Mouse (Mus musculus) neural tube, embryonic 13.5 days (tissue): Measurements from ENCODE around the gene Cebpe. TPM values are rescaled to one million over a fixed set of nuclear protein-coding genes. Genes with fewer than 3 reads are reported as not detected.
A peak's percentile ranks its signal among the peaks of the same experiment; 100 is the strongest.

Experiments
- ATAC-seq: fragments of 200-750 bp; cut with Nextera tagmentation; 2 replicates; pipeline ENCODE4 v1.8.0; 2017; ENCODE audit warnings: low read depth, mild to moderate bottlenecking, moderate TSS enrichment, moderate library complexity
- H3K27ac ChIP-seq: fragments of 300-500 bp; sonication (generic); replicated peaks from 2 replicates; pipeline ENCODE4 v1.5.1; 2015; ENCODE audit warnings: moderate library complexity, mild to moderate bottlenecking, inconsistent platforms
- H3K27me3 ChIP-seq: fragments of 300-500 bp; sonication (generic); 2 replicates; pipeline ENCODE4 v1.6.1; 2015; ENCODE audit warnings: mild to moderate bottlenecking, inconsistent platforms
- H3K36me3 ChIP-seq: fragments of 300-500 bp; sonication (generic); 2 replicates; pipeline ENCODE4 v1.6.1; 2015; ENCODE audit warnings: mild to moderate bottlenecking, inconsistent platforms
- H3K4me1 ChIP-seq: fragments of 300-500 bp; sonication (generic); replicated peaks from 2 replicates; pipeline ENCODE4 v1.6.1; 2015; ENCODE audit warnings: inconsistent platforms
- H3K4me2 ChIP-seq: fragments of 300-500 bp; sonication (generic); 2 replicates; pipeline ENCODE4 v1.6.1; 2015; ENCODE audit warnings: inconsistent platforms, mild to moderate bottlenecking, moderate library complexity
- H3K4me3 ChIP-seq: fragments of 300-500 bp; sonication (generic); 2 replicates; pipeline ENCODE4 v1.5.1; 2015; ENCODE audit warnings: mild to moderate bottlenecking, inconsistent platforms
- H3K9ac ChIP-seq: fragments of 300-500 bp; sonication (generic); 2 replicates; pipeline ENCODE4 v1.6.1; 2015; ENCODE audit warnings: moderate library complexity, mild to moderate bottlenecking, inconsistent platforms
- H3K9me3 ChIP-seq: fragments of 300-500 bp; sonication (generic); 2 replicates; pipeline ENCODE4 v1.6.1; 2016; ENCODE audit warnings: inconsistent platforms
- WGBS: fragments of 180-500 bp; shearing (Covaris S2); methylation state at CpG from one replicate; pipeline ENCODE4 v1.1.7; 2015; 5-methylcytosine and 5-hydroxymethylcytosine counted together
- polyA plus RNA-seq: library from polyadenylated mRNA; unstranded; fragments of >200 nt; fragmentation: Nextera tagmentation; extraction: Ambion mirVana; gene quantifications from 2 replicates; pipeline ENCODE4 v1.2.1, GENCODE M21; 2015

The Cebpe gene
- polyA plus RNA-seq: 0.23 TPM in 1 of 2 replicates, not detected in the other

DNA sequence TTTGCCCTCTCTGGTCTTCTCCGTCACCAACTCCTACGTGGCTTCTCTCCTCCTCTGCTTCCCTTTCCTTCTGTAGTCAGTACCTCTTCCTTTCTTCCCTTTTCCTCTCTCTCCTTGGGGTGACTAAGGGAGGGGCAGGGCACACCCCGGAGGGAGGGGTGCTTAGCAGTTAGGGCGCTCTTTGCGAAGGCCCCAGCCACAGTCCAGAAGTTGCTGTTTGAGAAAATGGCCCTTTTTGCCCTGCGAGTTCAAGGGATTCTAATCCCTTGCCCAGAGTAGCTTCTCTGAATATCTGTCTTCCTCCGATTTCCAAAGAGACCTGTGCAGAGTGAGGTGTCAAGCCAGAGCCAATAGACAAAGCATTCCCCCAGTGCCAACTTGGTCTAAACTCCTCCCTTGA is at the start of gene Cebpe:
Gene Cebpe (minus strand): TSS at position 101 of the 400 bp plus-strand sequence.
- Histone ChIP-seq H3K27me3 (no peaks in the 10 kb centered on the region), H3K4me1 (peaks cover 9% of the 10 kb centered on the region), H3K36me3 (no peaks in the 10 kb centered on the region), H3K27ac (no peak within 1 kb of the TSS), H3K4me2 (no peak within 1 kb of the TSS), H3K9me3 (no peaks in the 10 kb centered on the region), H3K9ac (no peak within 1 kb of the TSS), H3K4me3 (no peak within 1 kb of the TSS)
- 86% methylated on average over 7 of the region's 7 CpGs for WGBS
- no peak for ATAC-seq

DNA sequence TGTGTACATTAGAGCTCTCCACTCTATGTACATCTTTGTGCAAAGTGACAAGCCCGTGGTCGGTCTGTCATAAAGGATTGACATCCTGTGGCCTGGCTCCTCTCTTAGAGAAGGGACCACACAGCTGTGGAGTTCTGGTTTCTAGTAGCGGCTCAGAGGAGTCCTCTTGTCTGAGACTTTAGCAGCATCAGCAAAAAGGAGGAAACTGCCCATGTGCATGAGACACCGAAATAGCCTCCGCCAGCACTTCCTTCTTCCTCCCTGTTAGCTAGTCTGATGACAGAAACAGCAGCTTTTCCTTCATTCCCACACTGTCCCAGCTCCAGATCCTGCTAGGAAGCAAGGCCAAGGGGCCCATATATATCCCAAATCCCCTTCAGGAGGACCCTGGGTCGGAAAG is 44.4 kb upstream of the Cebpe start:
- Histone ChIP-seq H3K36me3 (no peaks in the 10 kb centered on the region), H3K27ac (no peak overlapping the region), H3K9me3 (no peaks in the 10 kb centered on the region), H3K4me2 (no peak overlapping the region), H3K4me3 (no peak overlapping the region), H3K27me3 (no peaks in the 10 kb centered on the region), H3K4me1 (peaks cover 11% of the 10 kb centered on the region; the same call in 1 of the 2 replicates), H3K9ac (no peak overlapping the region)
- ATAC-seq: no peak
- 84% methylated on average over 6 of the region's 6 CpGs for WGBS

DNA sequence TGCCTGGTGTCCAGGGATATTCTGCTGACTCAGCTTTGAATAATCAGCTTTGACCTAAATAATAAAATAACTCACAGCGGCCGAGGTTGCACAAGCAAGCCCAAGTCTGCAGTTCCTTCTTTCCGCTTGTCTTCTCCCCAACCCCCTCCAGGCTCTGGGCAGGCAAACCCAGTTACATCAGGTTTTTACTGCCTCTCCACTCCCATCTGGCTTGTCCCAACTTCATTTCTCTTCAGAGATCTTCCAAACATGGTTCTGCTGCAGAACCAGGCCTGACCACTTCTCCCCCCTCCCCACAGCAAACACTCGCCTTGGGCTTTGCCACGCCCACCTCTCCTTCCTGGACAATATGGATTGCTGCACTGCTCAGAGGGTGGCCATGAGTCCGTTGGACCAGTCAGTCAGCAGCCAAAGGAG is 42.6 kb upstream of the Cebpe start:
- 0 out of 2 replicates have a peak overlapping the region, but pooled peaks have one; percentile 33 for H3K27ac ChIP-seq
- no peaks in the 10 kb centered on the region for H3K27me3 ChIP-seq
- no peak overlapping the region for H3K9ac ChIP-seq
- H3K4me3 ChIP-seq: no peak overlapping the region
- no peaks in the 10 kb centered on the region for H3K9me3 ChIP-seq
- WGBS: 28% methylated on average over 6 of the region's 6 CpGs
- H3K4me1 ChIP-seq: peaks cover 11% of the 10 kb centered on the region; the same call in 1 of the 2 replicates
- no peak overlapping the region for H3K4me2 ChIP-seq
- ATAC-seq: peak; percentile 47; the same call in 1 of the 2 replicates
- no peaks in the 10 kb centered on the region for H3K36me3 ChIP-seq

DNA sequence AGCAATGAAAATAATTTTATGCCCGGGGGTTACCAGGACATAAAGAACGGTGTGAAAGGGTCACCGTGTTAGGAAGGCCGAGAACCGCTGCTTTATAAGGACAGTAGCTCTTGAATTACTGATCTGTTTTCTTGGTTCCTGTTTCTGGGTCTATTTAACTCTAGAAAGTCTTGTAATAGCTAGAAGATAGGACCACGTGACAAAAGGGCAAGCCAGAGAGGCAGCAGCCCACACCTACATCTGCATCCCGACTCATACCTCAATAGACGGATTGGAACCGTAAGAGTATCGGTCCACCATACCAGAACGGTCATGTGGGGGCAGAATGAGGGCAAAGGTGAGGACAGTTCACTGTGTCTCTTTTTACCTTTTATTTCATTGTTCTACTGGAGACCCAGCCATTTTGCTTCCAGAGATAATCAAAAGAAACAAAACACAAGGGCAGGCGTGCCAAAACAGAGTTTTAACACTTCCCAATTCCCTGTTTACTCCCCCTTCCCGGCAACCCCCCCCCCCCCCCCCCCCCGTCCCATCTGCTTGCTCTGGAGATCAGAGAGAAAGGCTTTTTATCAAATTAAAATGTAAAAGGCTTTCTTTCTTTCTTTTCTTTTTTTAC is 42.1 kb upstream of the Cebpe start:
- Histone ChIP-seq H3K4me2 (no peak overlapping the region), H3K9me3 (no peaks in the 10 kb centered on the region), H3K9ac (no peak overlapping the region), H3K27me3 (no peaks in the 10 kb centered on the region), H3K4me3 (no peak overlapping the region), H3K4me1 (peaks cover 11% of the 10 kb centered on the region; the same call in 1 of the 2 replicates), H3K36me3 (no peaks in the 10 kb centered on the region), H3K27ac (no peak overlapping the region)
- 76% methylated on average over 12 of the region's 14 CpGs for WGBS
- ATAC-seq: 0 out of 2 replicates have a peak, but pooled peaks have one; percentile 50

DNA sequence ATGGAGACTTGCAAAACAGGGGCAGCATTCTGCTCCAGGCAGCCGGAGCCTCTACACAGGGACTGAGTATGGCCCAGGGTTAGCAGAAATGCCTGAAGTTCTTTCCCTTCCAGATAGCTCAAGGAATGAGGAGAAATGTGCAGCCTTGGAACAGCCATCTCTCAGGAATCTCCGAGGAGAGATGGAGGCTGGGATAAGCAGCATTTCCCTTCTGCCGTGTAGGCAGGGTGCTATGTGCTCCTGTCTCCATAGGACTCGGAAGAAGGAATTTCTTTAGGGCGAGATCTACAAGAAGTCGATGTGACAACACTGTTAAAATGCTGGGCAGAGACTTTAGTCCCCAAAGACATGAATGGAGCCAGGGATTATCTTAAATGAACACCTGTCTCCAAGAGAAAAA is 41.0 kb upstream of the Cebpe start:
- 91% methylated on average over 6 of the region's 6 CpGs for WGBS
- Histone ChIP-seq H3K27me3 (no peaks in the 10 kb centered on the region), H3K9me3 (no peaks in the 10 kb centered on the region), H3K4me2 (no peak overlapping the region), H3K4me1 (peaks cover 11% of the 10 kb centered on the region; the same call in 1 of the 2 replicates), H3K36me3 (no peaks in the 10 kb centered on the region), H3K27ac (no peak overlapping the region), H3K4me3 (no peak overlapping the region), H3K9ac (no peak overlapping the region)
- ATAC-seq: no peak

DNA sequence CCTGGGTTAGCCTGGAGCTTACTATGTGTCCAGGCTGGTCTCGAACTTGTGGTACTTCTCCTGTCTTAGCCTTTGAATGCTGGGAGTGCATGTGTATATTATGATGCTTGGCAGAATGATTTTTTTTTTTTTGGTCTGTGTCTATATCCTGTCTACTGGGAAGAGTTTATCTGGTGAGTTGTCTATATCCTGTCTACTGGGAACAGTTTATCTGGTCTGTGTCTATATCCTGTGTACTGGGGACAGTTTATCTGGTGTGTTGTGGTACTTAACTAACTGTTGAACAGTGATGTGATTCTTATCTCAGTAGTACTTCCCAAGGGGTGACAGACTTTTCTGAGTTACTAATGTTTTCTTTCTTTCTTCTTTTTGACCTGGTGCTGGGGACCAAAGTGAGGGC is 39.8 kb upstream of the Cebpe start:
- whole genome bisulfite sequencing: 91% methylated on average over 1 of the region's 1 CpGs
- Histone ChIP-seq H3K27ac (no peak overlapping the region), H3K36me3 (no peaks in the 10 kb centered on the region), H3K9ac (no peak overlapping the region), H3K4me2 (no peak overlapping the region), H3K9me3 (no peaks in the 10 kb centered on the region), H3K27me3 (no peaks in the 10 kb centered on the region), H3K4me1 (peaks cover 11% of the 10 kb centered on the region; the same call in 1 of the 2 replicates), H3K4me3 (no peak overlapping the region)
- no peak for ATAC-seq

DNA sequence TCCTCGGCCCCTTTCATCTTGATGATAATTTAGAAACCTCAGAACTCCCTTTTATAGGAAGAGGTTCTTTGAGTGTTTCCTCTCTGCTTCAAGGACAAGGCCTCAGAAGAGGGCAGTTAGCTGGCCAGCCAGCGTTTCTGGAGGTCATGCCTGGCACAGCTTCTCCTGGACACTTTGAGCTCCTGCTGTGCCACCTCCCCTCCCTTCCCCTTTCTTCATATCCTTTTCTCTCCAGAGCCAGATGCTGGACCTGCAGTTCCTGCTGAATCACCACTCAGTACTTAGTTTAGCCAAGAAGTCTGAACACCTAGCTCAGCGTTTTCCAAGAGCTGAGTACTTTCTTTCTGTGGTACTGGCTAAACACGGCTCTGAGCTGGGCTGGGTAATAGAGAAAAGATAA is 37.3 kb upstream of the Cebpe start:
- no peak overlapping the region for H3K9ac ChIP-seq
- ATAC-seq: no peak
- 67% methylated on average over 4 of the region's 4 CpGs for WGBS
- H3K27me3 ChIP-seq: no peaks in the 10 kb centered on the region
- no peaks in the 10 kb centered on the region for H3K36me3 ChIP-seq
- no peak overlapping the region for H3K27ac ChIP-seq
- no peak overlapping the region for H3K4me2 ChIP-seq
- H3K4me1 ChIP-seq: peaks cover 4% of the 10 kb centered on the region; the same call in 1 of the 2 replicates
- no peaks in the 10 kb centered on the region for H3K9me3 ChIP-seq
- no peak overlapping the region for H3K4me3 ChIP-seq

DNA sequence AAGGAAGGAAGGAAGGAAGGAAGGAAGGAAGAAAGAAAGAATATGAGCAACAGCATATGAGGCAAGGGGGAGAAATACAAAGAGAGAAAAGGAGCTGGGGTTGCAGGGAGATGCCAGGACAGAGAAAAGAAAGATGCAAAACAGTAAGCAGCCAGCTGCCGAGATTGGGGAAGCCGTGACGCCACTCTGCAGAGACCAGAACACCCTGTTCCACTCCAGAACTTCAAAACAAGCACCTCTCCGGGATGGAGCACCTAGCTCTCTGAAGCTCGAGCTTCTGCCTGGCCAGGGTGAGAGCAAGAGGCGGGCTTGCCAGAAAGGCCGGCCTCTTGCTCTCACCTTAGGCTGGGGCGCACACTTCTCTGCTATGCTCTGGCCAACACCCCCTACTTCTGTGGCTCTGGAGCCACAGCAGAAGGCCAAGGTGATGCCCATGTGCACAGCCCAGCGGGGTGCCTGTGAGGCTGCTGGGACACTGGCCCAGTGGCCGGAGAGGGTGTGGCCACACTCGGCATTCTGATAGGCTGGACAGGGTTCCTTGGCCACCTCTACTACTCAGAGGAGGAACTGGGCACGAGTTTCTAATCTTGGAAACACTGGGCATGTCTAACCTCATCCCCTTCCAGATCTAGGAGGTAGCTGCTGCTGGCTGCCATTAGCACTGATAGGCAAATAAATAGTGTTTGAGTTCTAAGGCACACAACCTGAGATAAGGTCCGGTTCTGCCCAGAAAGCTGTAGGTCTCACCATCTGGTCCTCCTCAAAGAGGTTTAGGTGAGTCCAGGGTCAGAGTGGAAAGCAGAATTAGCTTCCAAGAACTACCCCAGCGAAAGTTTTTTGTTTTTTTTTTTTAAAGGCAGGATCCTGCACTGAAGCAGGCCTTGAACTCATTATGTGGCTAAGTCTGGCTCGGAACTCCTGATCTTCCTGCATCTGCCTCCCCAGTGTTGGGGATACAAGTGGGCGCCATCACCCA is 36.3 kb upstream of the Cebpe start:
- no peak overlapping the region for H3K4me2 ChIP-seq
- no peak for ATAC-seq
- H3K4me3 ChIP-seq: no peak overlapping the region
- H3K9ac ChIP-seq: no peak overlapping the region
- no peaks in the 10 kb centered on the region for H3K36me3 ChIP-seq
- H3K4me1 ChIP-seq: no peaks in the 10 kb centered on the region
- WGBS: 87% methylated on average over 16 of the region's 16 CpGs
- no peaks in the 10 kb centered on the region for H3K9me3 ChIP-seq
- no peaks in the 10 kb centered on the region for H3K27me3 ChIP-seq
- no peak overlapping the region for H3K27ac ChIP-seq

DNA sequence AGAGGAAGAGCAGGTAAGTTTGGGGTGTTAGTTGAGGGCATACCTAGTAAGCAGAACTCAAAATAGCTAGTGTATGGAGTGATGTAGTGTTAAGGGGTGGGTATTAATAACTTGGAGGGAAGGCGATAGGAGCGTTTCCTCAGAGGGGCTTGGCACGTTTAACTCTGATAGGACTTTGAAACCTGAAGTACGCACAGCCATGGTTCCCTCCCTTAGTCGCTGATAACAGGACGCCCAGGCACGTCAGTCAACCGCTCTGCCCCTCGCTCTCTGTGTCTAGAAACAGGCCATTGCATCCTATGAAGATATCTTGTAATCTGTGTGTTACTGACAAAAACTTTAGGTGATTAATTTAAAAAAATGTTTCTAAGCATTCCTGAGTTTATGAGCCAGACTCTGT is 34.1 kb upstream of the Cebpe start:
- no peak overlapping the region for H3K4me2 ChIP-seq
- H3K36me3 ChIP-seq: no peaks in the 10 kb centered on the region
- ATAC-seq: no peak
- H3K27ac ChIP-seq: no peak overlapping the region
- H3K9me3 ChIP-seq: no peaks in the 10 kb centered on the region
- no peak overlapping the region for H3K4me3 ChIP-seq
- no peaks in the 10 kb centered on the region for H3K4me1 ChIP-seq
- 94% methylated on average over 9 of the region's 9 CpGs for WGBS
- no peak overlapping the region for H3K9ac ChIP-seq
- H3K27me3 ChIP-seq: no peaks in the 10 kb centered on the region

DNA sequence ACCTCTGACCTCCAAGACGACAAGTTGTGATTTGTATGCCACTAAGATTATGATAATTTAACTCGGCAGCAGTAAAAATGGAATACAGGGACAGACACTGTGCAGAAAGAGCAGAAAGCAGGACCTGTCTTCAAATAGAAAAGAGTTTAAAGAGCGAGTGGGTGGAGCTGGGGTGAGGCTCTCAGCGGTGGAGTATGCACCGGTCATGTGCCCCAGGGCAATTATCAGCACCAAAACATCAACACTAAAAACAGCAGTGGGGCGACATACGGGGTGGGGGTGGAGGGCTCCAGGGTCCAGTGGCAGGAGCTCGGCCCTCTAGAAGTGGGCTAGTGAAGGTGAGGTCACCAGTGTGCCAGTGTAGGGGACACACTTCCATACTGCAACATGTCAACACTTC is 32.5 kb upstream of the Cebpe start:
- WGBS: 71% methylated on average over 8 of the region's 8 CpGs

DNA sequence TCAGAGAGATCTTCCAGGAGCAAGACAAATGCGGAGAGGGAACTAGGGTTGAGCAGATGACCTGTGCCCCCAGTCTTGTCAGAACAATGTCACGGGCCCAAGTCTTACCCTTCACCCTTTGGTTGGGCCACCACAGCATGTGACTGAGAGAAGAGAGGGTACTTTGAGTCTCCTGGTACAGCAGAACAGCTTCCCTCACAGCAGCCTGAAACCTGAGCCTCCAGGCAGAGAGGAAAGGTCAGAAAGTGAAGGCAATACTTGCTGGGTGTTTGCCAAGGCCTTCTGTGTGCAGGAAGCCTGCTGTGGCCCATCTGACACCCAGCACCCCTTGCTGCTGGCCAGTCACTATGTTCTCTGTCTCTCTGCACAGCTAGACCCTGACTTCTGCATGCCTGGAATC is 30.4 kb upstream of the Cebpe start:
- no peaks in the 10 kb centered on the region for H3K9me3 ChIP-seq
- H3K4me1 ChIP-seq: 0 out of 2 replicates have a peak, but pooled peaks cover under 1% of the 10 kb centered on the region
- H3K27ac ChIP-seq: no peak overlapping the region
- WGBS: 68% methylated on average over 2 of the region's 2 CpGs
- no peak overlapping the region for H3K9ac ChIP-seq
- H3K4me3 ChIP-seq: no peak overlapping the region
- no peak for ATAC-seq
- H3K36me3 ChIP-seq: no peaks in the 10 kb centered on the region
- no peak overlapping the region for H3K4me2 ChIP-seq
- no peaks in the 10 kb centered on the region for H3K27me3 ChIP-seq

More for the DNA sequence above, 32.5 kb upstream of the Cebpe start:
- Histone ChIP-seq H3K36me3 (no peaks in the 10 kb centered on the region), H3K27ac (no peak overlapping the region), H3K9ac (no peak overlapping the region), H3K9me3 (no peaks in the 10 kb centered on the region), H3K27me3 (no peaks in the 10 kb centered on the region), H3K4me2 (no peak overlapping the region), H3K4me1 (no peaks in the 10 kb centered on the region), H3K4me3 (no peak overlapping the region)
- no peak for ATAC-seq

DNA sequence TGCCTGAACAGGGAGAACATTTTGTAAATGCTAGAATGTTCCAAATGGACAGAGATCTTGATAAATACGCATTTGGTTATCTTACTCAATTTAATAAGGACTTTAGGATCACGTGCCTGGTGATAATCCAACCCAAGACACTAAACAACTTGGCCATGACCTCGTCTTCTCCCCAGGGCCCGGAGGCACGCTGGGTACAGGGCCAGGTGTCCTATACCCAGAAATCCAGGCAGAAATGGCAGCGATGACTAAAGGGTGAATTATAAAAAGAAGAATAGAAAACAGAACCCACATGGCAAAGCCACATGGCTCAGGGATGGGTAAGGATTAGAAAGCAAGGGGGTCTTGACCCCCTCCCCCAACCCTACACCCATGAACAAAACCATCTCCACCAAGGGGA is 29.7 kb upstream of the Cebpe start:
- no peak overlapping the region for H3K4me3 ChIP-seq
- peaks cover 7% of the 10 kb centered on the region for H3K4me1 ChIP-seq
- no peaks in the 10 kb centered on the region for H3K9me3 ChIP-seq
- no peaks in the 10 kb centered on the region for H3K27me3 ChIP-seq
- no peak overlapping the region for H3K27ac ChIP-seq
- no peak overlapping the region for H3K4me2 ChIP-seq
- no peak for ATAC-seq
- no peak overlapping the region for H3K9ac ChIP-seq
- 91% methylated on average over 6 of the region's 6 CpGs for WGBS
- H3K36me3 ChIP-seq: no peaks in the 10 kb centered on the region
